In the genomic region with DNA sequence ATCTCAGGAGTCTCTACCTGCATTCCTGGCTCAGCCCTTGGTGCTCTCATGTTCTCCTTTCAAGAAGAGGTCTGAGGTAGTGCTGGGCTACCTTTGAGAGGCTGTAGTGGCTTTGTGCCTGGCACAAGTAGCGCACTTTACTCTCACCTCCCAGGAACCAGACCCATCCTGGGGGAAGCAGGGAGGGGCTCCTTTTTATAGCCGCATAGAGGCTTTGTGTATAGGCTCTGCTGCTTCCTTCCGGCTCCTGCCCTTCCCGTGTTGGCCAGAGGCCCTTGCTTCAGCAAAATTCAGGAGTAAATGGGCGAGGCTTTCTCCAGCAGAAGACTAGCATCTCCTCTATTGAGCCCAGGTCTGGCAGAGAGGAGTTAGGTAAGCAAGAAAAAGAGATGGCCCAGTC, we compare ENCODE assay signal across 10 mouse cellular contexts. TPM values are rescaled to one million over a fixed set of nuclear protein-coding genes. Genes with fewer than 3 reads are reported as not detected.
DNase-seq lines count a peak whose midpoint lies in the region; ATAC-seq and TF ChIP-seq lines count a peak whose summit lies in the region.
"Had no signal": no experiment of that assay in that cellular context is flagged by ENCODE, and none has a peak within 500 bp of the region (broad histone marks: within the 10 kb centered on the region; RNA-seq: fewer than 3 reads in every experiment).

No protein-coding gene starts in this region.

- H3K4me3 ChIP-seq in heart, adult 2 months, result no peak overlapping the region
- no peak overlapping the region for H3K4me3 ChIP-seq in midbrain, embryonic 13.5 days (replicated peaks)
- no peak overlapping the region for H3K4me3 ChIP-seq in midbrain, embryonic 16.5 days (ENCODE audit: low read depth, low read length)
- H3K4me3 ChIP-seq in intestine, postnatal 0 days (ENCODE audit: low read depth, low read length), result no peak overlapping the region

- H3K27ac ChIP-seq in heart, adult 2 months, result peak overlapping the region; percentile 83
- H3K27ac ChIP-seq in midbrain, embryonic 13.5 days, result 0 out of 2 replicates have a peak overlapping the region, but pooled peaks have one; percentile 25
- no peak overlapping the region for H3K27ac ChIP-seq in midbrain, embryonic 16.5 days (ENCODE audit: low read length)
- no peak overlapping the region for H3K27ac ChIP-seq in intestine, postnatal 0 days (ENCODE audit: low read depth, low read length)
- H3K27ac ChIP-seq: macrophage had no signal

- peaks cover 62% of the 10 kb centered on the region for H3K4me1 ChIP-seq in heart, adult 2 months (ENCODE audit: control insufficient read depth, insufficient read depth, low read length)
- H3K4me1 ChIP-seq in midbrain, embryonic 13.5 days (replicated peaks), result peaks cover 87% of the 10 kb centered on the region
- H3K4me1 ChIP-seq in midbrain, embryonic 16.5 days (ENCODE audit: control insufficient read depth, insufficient read depth, low read length), result peaks cover 58% of the 10 kb centered on the region
- H3K4me1 ChIP-seq in intestine, postnatal 0 days (replicated peaks; ENCODE audit: control insufficient read depth, insufficient read depth, low read length), result peaks cover 8% of the 10 kb centered on the region; the same call in 1 of the 2 replicates

- peaks cover 13% of the 10 kb centered on the region for H3K79me2 ChIP-seq in heart, adult 2 months (replicated peaks; ENCODE audit: control insufficient read depth, insufficient read depth, low read length)

- no peaks in the 10 kb centered on the region for H3K27me3 ChIP-seq in heart, adult 2 months (ENCODE audit: control insufficient read depth, insufficient read depth, low read length)
- no peaks in the 10 kb centered on the region for H3K27me3 ChIP-seq in midbrain, embryonic 13.5 days
- H3K27me3 ChIP-seq in midbrain, embryonic 16.5 days (ENCODE audit: control insufficient read depth, insufficient read depth, low read depth, low read length), result no peaks in the 10 kb centered on the region
- no peaks in the 10 kb centered on the region for H3K27me3 ChIP-seq in intestine, postnatal 0 days (replicated peaks; ENCODE audit: control insufficient read depth, insufficient read depth, low read length)

- no peaks in the 10 kb centered on the region for H3K9me3 ChIP-seq in midbrain, embryonic 13.5 days
- H3K9me3 ChIP-seq in midbrain, embryonic 16.5 days (replicated peaks; ENCODE audit: control insufficient read depth, low read length, poor library complexity, severe bottlenecking), result no peaks in the 10 kb centered on the region
- H3K9me3 ChIP-seq in intestine, postnatal 0 days (ENCODE audit: control insufficient read depth), result no peaks in the 10 kb centered on the region

- TF ChIP-seq EP300 in heart, adult 2 months (IDR thresholded peaks at IDR 0.05; ENCODE audit: insufficient read depth, low read depth, low read length), result no peak

- H3K9ac ChIP-seq in heart, adult 2 months (ENCODE audit: low read depth, low read length), result 0 out of 2 replicates have a peak overlapping the region, but pooled peaks have one; percentile 4
- no peak overlapping the region for H3K9ac ChIP-seq in midbrain, embryonic 13.5 days (replicated peaks)
- H3K9ac ChIP-seq in midbrain, embryonic 16.5 days (ENCODE audit: low read depth, low read length), result no peak overlapping the region
- H3K9ac ChIP-seq in intestine, postnatal 0 days (ENCODE audit: low read depth, low read length), result no peak overlapping the region

- 33% methylated on average over 5 of the region's 5 CpGs for WGBS in heart, adult 2 months
- WGBS in midbrain, embryonic 13.5 days, result 80% methylated on average over 5 of the region's 5 CpGs
- WGBS in midbrain, embryonic 16.5 days, result 81% methylated on average over 5 of the region's 5 CpGs
- WGBS in intestine, postnatal 0 days, result 31% methylated on average over 5 of the region's 5 CpGs

- ATAC-seq in midbrain, embryonic 13.5 days, result no peak
- no peak for ATAC-seq in midbrain, embryonic 16.5 days
- peak; percentile 32; the same call in 1 of the 2 replicates for ATAC-seq in intestine, postnatal 0 days
- ATAC-seq: CD4-positive, CD25-positive, alpha-beta regulatory T cell, adult 4 months had no signal

- H3K4me2 ChIP-seq in midbrain, embryonic 13.5 days (replicated peaks), result no peak overlapping the region
- no peak overlapping the region for H3K4me2 ChIP-seq in midbrain, embryonic 16.5 days (ENCODE audit: low read length)
- no peak overlapping the region for H3K4me2 ChIP-seq in intestine, postnatal 0 days (replicated peaks; ENCODE audit: low read depth)

- TF ChIP-seq CTCF in heart, adult 2 months (IDR thresholded peaks at IDR 0.05), result no peak
- no peak for TF ChIP-seq CTCF in intestine, postnatal 0 days (IDR thresholded peaks at IDR 0.05; ENCODE audit: low read depth)

- DNase-seq in heart, adult 2 months, result peak; percentile 57 to 67
- no peak for DNase-seq in heart, postnatal 14 days
- DNase-seq in lung, postnatal 4 days, result peak; percentile 66 to 81
- no peak for DNase-seq in right cerebral cortex, postnatal 36 days (ENCODE audit: low spot score in 2 of 2)
- DNase-seq in spleen, postnatal 14 days (ENCODE audit: low spot score in 2 of 2), result no peak

- H3K36me3 ChIP-seq in heart, adult 2 months (ENCODE audit: control insufficient read depth, insufficient read depth, low read length), result peaks cover 47% of the 10 kb centered on the region
- H3K36me3 ChIP-seq in midbrain, embryonic 13.5 days, result peaks cover 67% of the 10 kb centered on the region
- H3K36me3 ChIP-seq in midbrain, embryonic 16.5 days (ENCODE audit: control insufficient read depth, insufficient read depth, low read length), result peaks cover 3% of the 10 kb centered on the region
- 0 out of 2 replicates have a peak, but pooled peaks cover 13% of the 10 kb centered on the region for H3K36me3 ChIP-seq in intestine, postnatal 0 days (ENCODE audit: control insufficient read depth, insufficient read depth)

- intact Hi-C loops in heart, adult 2 months (cut with DNase I), result no loop called here
- intact Hi-C loops in heart, postnatal 14 days (cut with DNase I), result no loop called here

- TF ChIP-seq POLR2A in heart, adult 2 months (IDR thresholded peaks at IDR 0.05; ENCODE audit: insufficient read depth, low read depth, low read length), result no peak

RNA-seq across cellular contexts. Expression of a gene that starts 7.3 kb away (rescaled TPM):
- 10 to 100 TPM; 56.4 to 67.2 TPM for total RNA-seq in heart, adult 2 months (2021)
- polyA plus RNA-seq in heart, adult 2 months (2012; rRNA removed), result 45.8 and 66.5 TPM in 2 replicates
- 10 to 100 TPM; 85.7 to 94.4 TPM for total RNA-seq in heart, postnatal 14 days (2021)
- polyA plus RNA-seq in midbrain, embryonic 13.5 days (2015; fragmentation: Nextera tagmentation; extraction: Ambion mirVana), result 68.2 and 74.3 TPM in 2 replicates
- polyA plus RNA-seq in midbrain, embryonic 16.5 days (2015; fragmentation: Nextera tagmentation; extraction: Ambion mirVana), result 52.1 and 57.3 TPM in 2 replicates
- 10.9 and 13.3 TPM in 2 replicates for polyA plus RNA-seq in intestine, postnatal 0 days (2015; fragmentation: Nextera tagmentation; extraction: Ambion mirVana)

Comparison
In these comparisons a context has a peak if more than half of its experiments do, and no peak if none do; other contexts are left out.
1. DNase-seq: peak in heart, adult 2 months (2 of 2) and lung, postnatal 4 days (2 of 2); none in heart, postnatal 14 days (0 of 2), right cerebral cortex, postnatal 36 days (0 of 2) and spleen, postnatal 14 days (0 of 2).
2. H3K27ac ChIP-seq: peak in heart, adult 2 months (single experiment) and midbrain, embryonic 13.5 days (single experiment); none in midbrain, embryonic 16.5 days (single experiment) and intestine, postnatal 0 days (single experiment).